Mouse (Mus musculus): Measurements from ENCODE around the gene Gnaq. TPM values are rescaled to one million over a fixed set of nuclear protein-coding genes. Genes with fewer than 3 reads are reported as not detected.

Gnaq gene
- total RNA-seq, 1 experiment: 17.8 TPM

DNA sequence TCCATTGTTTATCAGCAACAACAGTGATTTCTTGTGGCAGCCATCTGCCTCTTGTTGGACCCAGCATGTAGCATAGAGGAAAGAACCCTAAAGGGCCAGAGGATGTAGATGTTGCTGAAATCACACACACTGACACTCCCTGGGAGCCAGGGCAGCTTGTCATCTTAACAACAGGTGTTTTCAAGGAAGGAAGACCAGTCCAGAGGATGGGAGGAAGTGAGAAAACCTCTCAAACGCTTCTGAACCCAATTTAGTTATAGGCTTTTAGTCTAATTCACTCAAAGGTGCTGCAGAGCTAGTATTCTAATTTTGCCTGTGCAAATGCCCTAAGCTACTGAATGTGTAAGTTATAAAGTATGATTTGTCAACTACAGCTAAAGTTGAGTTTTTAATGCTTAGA lies 99.0 kb downstream of the Gnaq start:
- TF ChIP-seq MAFK (IDR thresholded peaks at IDR 0.05; ENCODE audit: insufficient read depth, low read depth, low read length): no peak
- TF ChIP-seq ZNF384 (IDR thresholded peaks at IDR 0.05; ENCODE audit: low read depth, low read length): no peak
- no peak for TF ChIP-seq HCFC1 (IDR thresholded peaks at IDR 0.05; ENCODE audit: borderline replicate concordance, insufficient read depth, low read length)
- no peak for TF ChIP-seq CHD2 (IDR thresholded peaks at IDR 0.05; ENCODE audit: low read depth, low read length)
- no peak for TF ChIP-seq ZC3H11A (IDR thresholded peaks at IDR 0.05; ENCODE audit: borderline replicate concordance, low read depth, low read length)
- no peaks in the 10 kb centered on the region for H3K9me3 ChIP-seq (ENCODE audit: control insufficient read depth, insufficient read depth, low read depth, low read length)
- H3K9ac ChIP-seq (ENCODE audit: insufficient read depth, low read depth, low read length, poor library complexity, severe bottlenecking): no peak overlapping the region
- no peaks in the 10 kb centered on the region for H3K4me1 ChIP-seq (ENCODE audit: control insufficient read depth in 2 of 2, insufficient read depth in 2 of 2, low read length in 2 of 2, poor library complexity in 1 of 2)
- no peak overlapping the region for H3K4me3 ChIP-seq (ENCODE audit: insufficient read depth in 1 of 2, low read depth in 1 of 2, low read length in 2 of 2, poor library complexity in 1 of 2, severe bottlenecking in 1 of 2)
- no peak overlapping the region for H3K27ac ChIP-seq (ENCODE audit: insufficient read depth, low read depth, low read length, poor library complexity, severe bottlenecking)
- no peaks in the 10 kb centered on the region; the same call in 1 of the 2 replicates for H3K36me3 ChIP-seq (ENCODE audit: control insufficient read depth, insufficient read depth, low read length, poor library complexity, severe bottlenecking)
- DNase-seq (ENCODE audit: low read depth, low spot score): no peak
- in situ Hi-C loops (cut with MboI; ENCODE audit: low sequenced_read_pairs in 2 of 2, unreplicated experiment in 2 of 2): no loop called here

- H3K4me3 ChIP-seq (ENCODE audit: insufficient read depth in 1 of 2, low read depth in 1 of 2, low read length in 2 of 2, poor library complexity in 1 of 2, severe bottlenecking in 1 of 2): no peak overlapping the region
- DNase-seq (ENCODE audit: low read depth, low spot score): no peak
- in situ Hi-C loops (cut with MboI; ENCODE audit: low sequenced_read_pairs in 2 of 2, unreplicated experiment in 2 of 2): no loop called here
- H3K9me3 ChIP-seq (ENCODE audit: control insufficient read depth, insufficient read depth, low read depth, low read length): no peaks in the 10 kb centered on the region
- H3K36me3 ChIP-seq (ENCODE audit: control insufficient read depth, insufficient read depth, low read length, poor library complexity, severe bottlenecking): no peaks in the 10 kb centered on the region
- no peak for TF ChIP-seq HCFC1 (IDR thresholded peaks at IDR 0.05; ENCODE audit: borderline replicate concordance, insufficient read depth, low read length)
- no peak for TF ChIP-seq CHD2 (IDR thresholded peaks at IDR 0.05; ENCODE audit: low read depth, low read length)
- no peak for TF ChIP-seq ZC3H11A (IDR thresholded peaks at IDR 0.05; ENCODE audit: borderline replicate concordance, low read depth, low read length)
- TF ChIP-seq ZNF384 (IDR thresholded peaks at IDR 0.05; ENCODE audit: low read depth, low read length): no peak
- no peak for TF ChIP-seq MAFK (IDR thresholded peaks at IDR 0.05; ENCODE audit: insufficient read depth, low read depth, low read length)
- no peaks in the 10 kb centered on the region for H3K4me1 ChIP-seq (ENCODE audit: control insufficient read depth in 2 of 2, insufficient read depth in 2 of 2, low read length in 2 of 2, poor library complexity in 1 of 2)
- H3K9ac ChIP-seq (ENCODE audit: insufficient read depth, low read depth, low read length, poor library complexity, severe bottlenecking): no peak overlapping the region
- no peak overlapping the region for H3K27ac ChIP-seq (ENCODE audit: insufficient read depth, low read depth, low read length, poor library complexity, severe bottlenecking)
Measured at GRCm38 (mm10) chr19:16235594-16235993, 103.0 kb downstream of the Gnaq start.

GRCm38 (mm10) chr19:16237034-16237433 lies 104.4 kb downstream of the Gnaq start:
- in situ Hi-C loops (cut with MboI; ENCODE audit: low sequenced_read_pairs in 2 of 2, unreplicated experiment in 2 of 2): no loop called here
- DNase-seq (ENCODE audit: low read depth, low spot score): no peak
- TF ChIP-seq ZNF384 (IDR thresholded peaks at IDR 0.05; ENCODE audit: low read depth, low read length) (no peak), CHD2 (IDR thresholded peaks at IDR 0.05; ENCODE audit: low read depth, low read length) (no peak), MAFK (IDR thresholded peaks at IDR 0.05; ENCODE audit: insufficient read depth, low read depth, low read length) (no peak)
- Histone ChIP-seq H3K4me1 (ENCODE audit: control insufficient read depth in 2 of 2, insufficient read depth in 2 of 2, low read length in 2 of 2, poor library complexity in 1 of 2) (no peaks in the 10 kb centered on the region), H3K9ac (ENCODE audit: insufficient read depth, low read depth, low read length, poor library complexity, severe bottlenecking) (no peak overlapping the region), H3K36me3 (ENCODE audit: control insufficient read depth, insufficient read depth, low read length, poor library complexity, severe bottlenecking) (no peaks in the 10 kb centered on the region), H3K27ac (ENCODE audit: insufficient read depth, low read depth, low read length, poor library complexity, severe bottlenecking) (no peak overlapping the region), H3K4me3 (ENCODE audit: insufficient read depth in 1 of 2, low read depth in 1 of 2, low read length in 2 of 2, poor library complexity in 1 of 2, severe bottlenecking in 1 of 2) (no peak overlapping the region), H3K9me3 (ENCODE audit: control insufficient read depth, insufficient read depth, low read depth, low read length) (no peaks in the 10 kb centered on the region)

DNA sequence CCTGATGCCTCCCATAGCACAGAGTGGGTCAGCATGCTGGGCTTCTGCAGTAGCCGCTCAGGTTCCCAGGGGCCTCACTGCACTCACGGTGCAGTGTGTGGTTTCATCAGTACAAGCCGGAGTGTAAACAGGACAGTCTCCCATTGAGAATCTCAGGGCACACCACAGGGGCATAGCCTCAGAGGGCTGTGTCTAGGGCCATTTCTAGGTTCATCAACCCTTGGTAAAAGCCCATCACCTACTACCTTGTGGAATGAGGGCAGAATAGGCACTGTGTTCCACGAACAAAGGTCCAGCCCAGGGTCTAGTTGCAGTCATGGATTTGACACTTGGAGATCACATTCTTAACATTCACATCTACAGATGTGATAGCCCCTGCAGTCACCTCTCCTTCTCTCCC lies 105.4 kb downstream of the Gnaq start:
- no peak overlapping the region for H3K27ac ChIP-seq (ENCODE audit: insufficient read depth, low read depth, low read length, poor library complexity, severe bottlenecking)
- TF ChIP-seq HCFC1 (IDR thresholded peaks at IDR 0.05; ENCODE audit: borderline replicate concordance, insufficient read depth, low read length) (no peak), ZC3H11A (IDR thresholded peaks at IDR 0.05; ENCODE audit: borderline replicate concordance, low read depth, low read length) (no peak), CHD2 (IDR thresholded peaks at IDR 0.05; ENCODE audit: low read depth, low read length) (no peak), MAFK (IDR thresholded peaks at IDR 0.05; ENCODE audit: insufficient read depth, low read depth, low read length) (no peak), ZNF384 (IDR thresholded peaks at IDR 0.05; ENCODE audit: low read depth, low read length) (no peak)
- H3K4me3 ChIP-seq (ENCODE audit: insufficient read depth in 1 of 2, low read depth in 1 of 2, low read length in 2 of 2, poor library complexity in 1 of 2, severe bottlenecking in 1 of 2): no peak overlapping the region
- H3K9me3 ChIP-seq (ENCODE audit: control insufficient read depth, insufficient read depth, low read depth, low read length): no peaks in the 10 kb centered on the region
- in situ Hi-C loops (cut with MboI; ENCODE audit: low sequenced_read_pairs in 2 of 2, unreplicated experiment in 2 of 2): no loop called here
- DNase-seq (ENCODE audit: low read depth, low spot score): no peak
- H3K9ac ChIP-seq (ENCODE audit: insufficient read depth, low read depth, low read length, poor library complexity, severe bottlenecking): no peak overlapping the region
- H3K4me1 ChIP-seq (ENCODE audit: control insufficient read depth in 2 of 2, insufficient read depth in 2 of 2, low read length in 2 of 2, poor library complexity in 1 of 2): no peaks in the 10 kb centered on the region
- no peaks in the 10 kb centered on the region for H3K36me3 ChIP-seq (ENCODE audit: control insufficient read depth, insufficient read depth, low read length, poor library complexity, severe bottlenecking)

- no peaks in the 10 kb centered on the region for H3K36me3 ChIP-seq (ENCODE audit: control insufficient read depth, insufficient read depth, low read length, poor library complexity, severe bottlenecking)
- H3K27ac ChIP-seq (ENCODE audit: insufficient read depth, low read depth, low read length, poor library complexity, severe bottlenecking): no peak overlapping the region
- H3K9ac ChIP-seq (ENCODE audit: insufficient read depth, low read depth, low read length, poor library complexity, severe bottlenecking): no peak overlapping the region
- H3K9me3 ChIP-seq (ENCODE audit: control insufficient read depth, insufficient read depth, low read depth, low read length): no peaks in the 10 kb centered on the region
- DNase-seq (ENCODE audit: low read depth, low spot score): no peak
- H3K4me1 ChIP-seq (ENCODE audit: control insufficient read depth in 2 of 2, insufficient read depth in 2 of 2, low read length in 2 of 2, poor library complexity in 1 of 2): no peaks in the 10 kb centered on the region
- TF ChIP-seq CHD2 (IDR thresholded peaks at IDR 0.05; ENCODE audit: low read depth, low read length): no peak
- no peak for TF ChIP-seq ZNF384 (IDR thresholded peaks at IDR 0.05; ENCODE audit: low read depth, low read length)
- TF ChIP-seq ZC3H11A (IDR thresholded peaks at IDR 0.05; ENCODE audit: borderline replicate concordance, low read depth, low read length): no peak
- TF ChIP-seq HCFC1 (IDR thresholded peaks at IDR 0.05; ENCODE audit: borderline replicate concordance, insufficient read depth, low read length): no peak
- no peak overlapping the region for H3K4me3 ChIP-seq (ENCODE audit: insufficient read depth in 1 of 2, low read depth in 1 of 2, low read length in 2 of 2, poor library complexity in 1 of 2, severe bottlenecking in 1 of 2)
- in situ Hi-C loops (cut with MboI; ENCODE audit: low sequenced_read_pairs in 2 of 2, unreplicated experiment in 2 of 2): no loop called here
Measured at GRCm38 (mm10) chr19:16238512-16238911, 105.9 kb downstream of the Gnaq start.

Measured in ES-E14 (cell line).